Mouse (Mus musculus) myocyte (in vitro differentiated cells): ENCODE measurements around the gene Hfe2. TPM values are rescaled to one million over a fixed set of nuclear protein-coding genes. Genes with fewer than 3 reads are reported as not detected.

Experiments
- H3K27me3 ChIP-seq: one replicate; pipeline ENCODE4 v1.6.1; 2011; ENCODE audit not compliant: control insufficient read depth, insufficient read depth, insufficient read length
- H3K36me3 ChIP-seq: one replicate; pipeline ENCODE4 v1.6.1; 2011; ENCODE audit not compliant: control insufficient read depth, insufficient read depth
- H3K4me2 ChIP-seq: one replicate; pipeline ENCODE4 v1.6.1; 2011; ENCODE audit warnings: low read depth, control low read depth
- H3K4me3 ChIP-seq: one replicate; pipeline ENCODE4 v1.5.1; 2011; ENCODE audit warnings: mild to moderate bottlenecking, control low read depth, moderate library complexity
- H3K79me2 ChIP-seq: one replicate; pipeline ENCODE4 v1.6.1; 2011; ENCODE audit not compliant: control insufficient read depth, insufficient read depth
- H3ac ChIP-seq: one replicate; pipeline ENCODE4 v1.6.1; 2011; ENCODE audit not compliant: control insufficient read depth, insufficient read length
- CEBPB ChIP-seq: IDR thresholded peaks from 2 replicates; pipeline ENCODE4 v1.6.1; 2011; ENCODE audit warnings: mild to moderate bottlenecking, moderate library complexity; ENCODE audit not compliant: poor library complexity, insufficient read depth, severe bottlenecking
- E2F4 ChIP-seq: IDR thresholded peaks from one replicate; pipeline ENCODE4 v1.6.1; 2011; ENCODE audit warnings: mild to moderate bottlenecking, control low read depth, moderate library complexity; ENCODE audit not compliant: insufficient read depth
- MAX ChIP-seq: IDR thresholded peaks from one replicate; pipeline ENCODE4 v1.6.1; 2011; ENCODE audit warnings: low read depth, mild to moderate bottlenecking, control low read depth
- MYOD1 ChIP-seq, 3 experiments: IDR thresholded peaks; one replicate each; pipeline ENCODE4 v1.6.1; 2011; ENCODE audit warnings: control low read depth in 2 of 3, low read depth in 2 of 3, mild to moderate bottlenecking in 2 of 3, moderate library complexity in 1 of 3; ENCODE audit not compliant: insufficient read length in 2 of 3, control insufficient read depth in 1 of 3
- MYOG ChIP-seq, 3 experiments: IDR thresholded peaks; one replicate each; pipeline ENCODE4 v1.6.1; 2011; ENCODE audit warnings: control low read depth in 2 of 3, low read depth in 2 of 3, mild to moderate bottlenecking in 2 of 3; ENCODE audit not compliant: insufficient read length in 2 of 3, control insufficient read depth in 1 of 3, insufficient read depth in 1 of 3
- POLR2A ChIP-seq: IDR thresholded peaks from one replicate; pipeline ENCODE4 v1.6.1; 2011; ENCODE audit warnings: low read depth, mild to moderate bottlenecking, control low read depth, moderate library complexity; ENCODE audit not compliant: insufficient read length
- POLR2AphosphoS2 ChIP-seq: IDR thresholded peaks from one replicate; pipeline ENCODE4 v1.6.1; 2011; ENCODE audit warnings: low read depth, control low read depth; ENCODE audit not compliant: insufficient read length
- REST ChIP-seq: IDR thresholded peaks from one replicate; pipeline ENCODE4 v1.6.1; 2011; ENCODE audit warnings: mild to moderate bottlenecking, control low read depth, moderate library complexity; ENCODE audit not compliant: insufficient read depth, insufficient read length
- SRF ChIP-seq: IDR thresholded peaks from one replicate; pipeline ENCODE4 v1.6.1; 2011; ENCODE audit warnings: low read depth; ENCODE audit not compliant: control insufficient read depth, insufficient read length
- TCF12 ChIP-seq: IDR thresholded peaks from one replicate; pipeline ENCODE4 v1.6.1; 2011; ENCODE audit warnings: mild to moderate bottlenecking, control low read depth; ENCODE audit not compliant: poor library complexity, insufficient read depth, severe bottlenecking
- TCF3 ChIP-seq: IDR thresholded peaks from one replicate; pipeline ENCODE4 v1.6.1; 2011; ENCODE audit warnings: low read depth, control low read depth; ENCODE audit not compliant: insufficient read length
- USF1 ChIP-seq: IDR thresholded peaks from one replicate; pipeline ENCODE4 v1.6.1; 2011; ENCODE audit warnings: low read depth, mild to moderate bottlenecking, control low read depth, moderate library complexity
- polyA plus RNA-seq: library from polyadenylated mRNA; unstranded; fragments of >200 nt; fragmentation: generic; extraction: Trizol; gene quantifications from one replicate; pipeline ENCODE4 v1.2.1, GENCODE M21; 2012; ENCODE audit warnings: missing spikeins

Gene Hfe2
- polyA plus RNA-seq, 1 experiment = 116 TPM

DNA sequence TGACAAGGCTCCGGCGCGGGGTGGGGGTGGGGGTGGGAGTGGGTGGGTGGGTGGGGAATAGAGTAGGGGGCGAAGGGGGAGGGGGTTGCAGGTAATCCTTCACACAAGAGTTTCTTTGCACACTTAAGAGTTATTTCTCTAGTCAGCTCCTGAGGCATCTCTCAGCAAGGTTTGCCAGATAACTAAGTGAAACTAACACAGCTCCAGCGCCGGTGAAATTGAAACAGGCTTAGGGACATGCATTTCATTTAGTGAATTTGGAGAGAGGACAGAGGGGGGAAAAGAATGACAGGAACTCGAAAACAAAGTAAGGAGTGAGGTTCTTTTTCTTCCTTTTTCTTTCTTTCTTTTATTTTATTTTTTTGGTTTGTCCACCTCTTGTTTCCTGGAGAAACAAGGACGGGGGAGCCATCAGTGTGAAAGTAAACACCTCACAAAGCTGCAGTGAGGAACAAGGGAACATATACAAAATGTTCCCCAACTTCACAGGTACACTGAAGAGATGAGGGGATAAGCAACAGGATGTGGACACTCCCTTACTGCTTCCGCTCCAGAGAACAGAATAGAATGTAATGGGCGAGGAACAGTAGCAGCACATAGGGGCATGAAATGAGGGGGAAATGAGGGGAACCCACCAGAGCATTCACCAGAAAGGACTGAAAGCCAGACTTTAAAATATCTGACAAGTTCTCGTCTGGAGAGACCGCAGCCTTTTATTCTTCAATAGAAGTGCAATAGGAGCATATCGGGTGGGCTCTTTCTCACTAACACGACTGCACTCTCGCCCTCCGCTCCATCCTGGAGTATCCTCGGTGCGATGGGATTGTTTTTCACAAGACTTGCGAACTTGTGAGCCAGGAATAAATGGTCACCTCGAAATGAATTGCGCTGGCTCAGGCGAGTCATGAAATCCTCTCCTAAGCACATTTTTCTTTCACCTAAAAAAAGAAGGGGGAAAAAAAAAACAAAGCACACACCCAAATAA is 32.0 kb downstream of the Hfe2 start:
- H3K36me3 ChIP-seq = peaks cover 12% of the 10 kb centered on the region
- TF ChIP-seq TCF3 (no peak), E2F4 (no peak), TCF12 (no peak), SRF (no peak), MYOD1 (IDR thresholded peaks at IDR 0.05; ENCODE audit: control insufficient read depth in 1 of 3, insufficient read length in 2 of 3, low read depth in 2 of 3) (no peak), CEBPB (no peak), POLR2AphosphoS2 (no peak), REST (no peak), MYOG (IDR thresholded peaks at IDR 0.05; ENCODE audit: control insufficient read depth in 1 of 3, insufficient read depth in 1 of 3, insufficient read length in 2 of 3, low read depth in 2 of 3) (no peak), USF1 (no peak), MAX (no peak), POLR2A (no peak)
- peak overlapping the region; percentile 71 for H3K4me3 ChIP-seq
- H3K79me2 ChIP-seq = peaks cover 9% of the 10 kb centered on the region
- no peak overlapping the region for H3ac ChIP-seq
- H3K27me3 ChIP-seq = no peaks in the 10 kb centered on the region
- H3K4me2 ChIP-seq = peak overlapping the region; percentile 98

DNA sequence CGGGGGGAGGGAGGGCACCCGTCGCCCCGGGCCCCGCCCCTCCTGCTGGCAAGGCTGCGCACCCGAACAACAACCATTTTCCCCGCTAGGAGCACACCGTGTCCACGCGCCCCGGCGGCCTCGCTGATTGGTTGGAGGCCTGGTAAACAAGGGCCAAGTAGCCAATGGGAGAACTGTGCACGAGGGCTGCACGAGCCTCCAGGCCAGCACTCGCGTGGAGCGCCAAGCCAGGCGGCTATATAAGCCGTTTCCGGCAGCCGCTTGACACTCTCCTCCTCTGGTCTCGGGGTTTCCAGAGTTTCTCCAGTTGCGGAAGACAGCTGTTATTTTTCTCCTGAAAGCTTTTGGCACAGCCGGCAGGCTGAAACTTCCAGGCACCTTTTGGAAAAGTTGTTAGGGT is 32.7 kb downstream of the Hfe2 start, which contains the start of gene Txnip:
Gene Txnip, plus strand, starts transcription at position 264 of the 400 bp plus-strand sequence.
- H3K4me2 ChIP-seq = peak within 1 kb of the TSS; percentile 98
- H3ac ChIP-seq = no peak within 1 kb of the TSS
- H3K79me2 ChIP-seq = peaks cover 9% of the 10 kb centered on the region
- no peaks in the 10 kb centered on the region for H3K27me3 ChIP-seq
- TF ChIP-seq MYOD1 (IDR thresholded peaks at IDR 0.05; ENCODE audit: control insufficient read depth in 1 of 3, insufficient read length in 2 of 3, low read depth in 2 of 3) (no peak), POLR2A (peak; percentile 65), MAX (peak; percentile 64), USF1 (peak; percentile 18), SRF (peak; percentile 97), CEBPB (no peak), TCF3 (no peak), E2F4 (no peak), POLR2AphosphoS2 (peak; percentile 88), MYOG (IDR thresholded peaks at IDR 0.05; ENCODE audit: control insufficient read depth in 1 of 3, insufficient read depth in 1 of 3, insufficient read length in 2 of 3, low read depth in 2 of 3) (peak in 1 of 3 experiments; percentile 29)
- peaks cover 12% of the 10 kb centered on the region for H3K36me3 ChIP-seq
- peak within 1 kb of the TSS; percentile 71 for H3K4me3 ChIP-seq

DNA sequence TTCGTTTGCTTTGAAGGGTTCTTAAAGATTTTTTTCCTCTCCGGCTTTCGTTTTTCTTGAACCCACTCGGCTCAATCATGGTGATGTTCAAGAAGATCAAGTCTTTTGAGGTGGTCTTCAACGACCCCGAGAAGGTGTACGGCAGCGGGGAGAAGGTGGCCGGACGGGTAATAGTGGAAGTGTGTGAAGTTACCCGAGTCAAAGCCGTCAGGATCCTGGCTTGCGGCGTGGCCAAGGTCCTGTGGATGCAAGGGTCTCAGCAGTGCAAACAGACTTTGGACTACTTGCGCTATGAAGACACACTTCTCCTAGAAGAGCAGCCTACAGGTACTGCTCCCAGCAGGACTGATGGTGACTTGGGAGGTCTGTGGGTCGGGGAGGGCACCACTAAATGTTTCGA is 33.2 kb downstream of the Hfe2 start:
- no peak for TF ChIP-seq TCF3
- peak; percentile 36 for TF ChIP-seq POLR2A
- TF ChIP-seq E2F4 = no peak
- peak; percentile 48 for TF ChIP-seq POLR2AphosphoS2
- TF ChIP-seq MYOG (IDR thresholded peaks at IDR 0.05; ENCODE audit: control insufficient read depth in 1 of 3, insufficient read depth in 1 of 3, insufficient read length in 2 of 3, low read depth in 2 of 3) = no peak
- Histone ChIP-seq H3K36me3 (peaks cover 12% of the 10 kb centered on the region), H3K79me2 (peaks cover 9% of the 10 kb centered on the region), H3K4me3 (peak overlapping the region; percentile 71), H3ac (no peak overlapping the region), H3K4me2 (peak overlapping the region; percentile 88), H3K27me3 (no peaks in the 10 kb centered on the region)

DNA sequence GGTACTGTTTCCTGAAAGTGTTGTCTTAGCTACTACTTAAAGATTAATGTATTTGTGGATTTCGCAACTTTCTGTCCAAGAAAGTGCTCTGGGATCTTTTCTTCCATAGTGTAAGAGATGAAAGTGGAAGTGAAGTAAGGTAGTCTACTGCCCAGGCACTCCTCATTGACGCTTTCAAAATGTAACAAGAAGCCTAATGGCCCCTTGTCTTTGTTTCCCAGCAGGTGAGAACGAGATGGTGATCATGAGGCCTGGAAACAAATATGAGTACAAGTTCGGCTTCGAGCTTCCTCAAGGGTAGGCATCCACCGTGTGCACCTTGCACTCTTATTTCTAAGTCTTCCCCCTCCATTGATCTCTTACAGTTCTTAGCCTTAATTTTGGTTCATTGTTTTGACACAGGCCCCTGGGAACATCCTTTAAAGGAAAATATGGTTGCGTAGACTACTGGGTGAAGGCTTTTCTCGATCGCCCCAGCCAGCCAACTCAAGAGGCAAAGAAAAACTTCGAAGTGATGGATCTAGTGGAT is 33.8 kb downstream of the Hfe2 start:
- H3K4me2 ChIP-seq = peak overlapping the region; percentile 88
- TF ChIP-seq SRF (no peak), CEBPB (peak; percentile 64; the same call in 1 of the 2 replicates), POLR2AphosphoS2 (peak; percentile 22)
- H3K27me3 ChIP-seq = no peaks in the 10 kb centered on the region
- peaks cover 12% of the 10 kb centered on the region for H3K36me3 ChIP-seq
- H3ac ChIP-seq = no peak overlapping the region
- peaks cover 9% of the 10 kb centered on the region for H3K79me2 ChIP-seq
- peak overlapping the region; percentile 71 for H3K4me3 ChIP-seq

DNA sequence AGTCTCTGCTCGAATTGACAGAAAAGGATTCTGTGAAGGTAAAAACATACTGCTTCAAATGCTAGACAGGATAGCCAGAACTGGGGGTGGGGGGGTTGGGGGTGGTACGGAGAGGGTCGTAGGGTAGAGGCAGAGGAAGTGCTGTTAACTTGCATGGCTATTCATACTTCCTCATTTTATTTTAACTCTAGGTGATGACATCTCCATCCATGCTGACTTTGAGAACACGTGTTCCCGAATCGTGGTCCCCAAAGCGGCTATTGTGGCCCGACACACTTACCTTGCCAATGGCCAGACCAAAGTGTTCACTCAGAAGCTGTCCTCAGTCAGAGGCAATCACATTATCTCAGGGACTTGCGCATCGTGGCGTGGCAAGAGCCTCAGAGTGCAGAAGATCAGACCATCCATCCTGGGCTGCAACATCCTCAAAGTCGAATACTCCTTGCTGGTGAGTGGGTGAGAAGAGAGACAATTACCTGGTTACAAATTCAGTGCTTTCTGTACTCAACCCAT is 34.5 kb downstream of the Hfe2 start:
- Histone ChIP-seq H3K4me3 (peak overlapping the region; percentile 71), H3K27me3 (no peaks in the 10 kb centered on the region), H3K4me2 (peak overlapping the region; percentile 88), H3ac (no peak overlapping the region), H3K36me3 (peaks cover 12% of the 10 kb centered on the region), H3K79me2 (peaks cover 9% of the 10 kb centered on the region)
- TF ChIP-seq POLR2AphosphoS2 (no peak), TCF12 (no peak), USF1 (no peak), MAX (no peak), POLR2A (no peak), SRF (no peak), REST (no peak), E2F4 (no peak), CEBPB (no peak), TCF3 (no peak), MYOD1 (IDR thresholded peaks at IDR 0.05; ENCODE audit: control insufficient read depth in 1 of 3, insufficient read length in 2 of 3, low read depth in 2 of 3) (no peak), MYOG (IDR thresholded peaks at IDR 0.05; ENCODE audit: control insufficient read depth in 1 of 3, insufficient read depth in 1 of 3, insufficient read length in 2 of 3, low read depth in 2 of 3) (no peak)
